Mouse (Mus musculus): Measurements from ENCODE around the gene Cfap61.

GRCm38 (mm10) chr2:146057123-146057522 lies 122.5 kb downstream of the Cfap61 start:
- TF ChIP-seq CTCF (IDR thresholded peaks at IDR 0.05 in 2 of 3, conservative IDR thresholded peaks at IDR 0.05 in 1 of 3; ENCODE audit: control insufficient read depth in 1 of 3, insufficient read depth in 1 of 3, low read depth in 2 of 3, low read length in 3 of 3, poor library complexity in 1 of 3, severe bottlenecking in 1 of 3) (no peak), E2F4 (IDR thresholded peaks at IDR 0.05; ENCODE audit: borderline replicate concordance, low read depth, low read length) (no peak), GATA1 (IDR thresholded peaks at IDR 0.05; ENCODE audit: low read depth, low read length) (no peak), POLR2A (IDR thresholded peaks at IDR 0.05; ENCODE audit: control insufficient read depth in 1 of 2, insufficient read depth in 1 of 2, low read depth in 1 of 2, low read length in 2 of 2, poor library complexity in 1 of 2) (no peak), MAZ (IDR thresholded peaks at IDR 0.05; ENCODE audit: low read depth, low read length) (no peak), KAT2A (conservative IDR thresholded peaks at IDR 0.05; ENCODE audit: low read depth, low read length) (no peak), TAL1 (IDR thresholded peaks at IDR 0.05; ENCODE audit: low read length) (no peak), MEF2A (IDR thresholded peaks at IDR 0.05; ENCODE audit: extremely low read depth, insufficient replicate concordance, low read depth, low read length, poor library complexity, severe bottlenecking) (no peak), ZMIZ1 (IDR thresholded peaks at IDR 0.05; ENCODE audit: low read depth, low read length) (no peak), HCFC1 (IDR thresholded peaks at IDR 0.05; ENCODE audit: low read depth, low read length) (no peak), CHD2 (IDR thresholded peaks at IDR 0.05; ENCODE audit: low read length) (no peak), ZKSCAN1 (IDR thresholded peaks at IDR 0.05; ENCODE audit: low read depth, low read length) (no peak), GABPA (IDR thresholded peaks at IDR 0.05; ENCODE audit: low read depth, low read length) (no peak), POLR2AphosphoS2 (IDR thresholded peaks at IDR 0.05; ENCODE audit: low read length) (no peak)

Measured in MEL (cell line).